Mouse (Mus musculus) frontal cortex, postnatal 25 days (tissue): ENCODE results near the gene Maml2.

Experiments
- DNase-seq, 2 experiments: peaks; one replicate each; pipeline ENCODE4 v3.0.0; 2022; ENCODE audit warnings: low spot score in 2 of 2

Maml2 gene

DNA sequence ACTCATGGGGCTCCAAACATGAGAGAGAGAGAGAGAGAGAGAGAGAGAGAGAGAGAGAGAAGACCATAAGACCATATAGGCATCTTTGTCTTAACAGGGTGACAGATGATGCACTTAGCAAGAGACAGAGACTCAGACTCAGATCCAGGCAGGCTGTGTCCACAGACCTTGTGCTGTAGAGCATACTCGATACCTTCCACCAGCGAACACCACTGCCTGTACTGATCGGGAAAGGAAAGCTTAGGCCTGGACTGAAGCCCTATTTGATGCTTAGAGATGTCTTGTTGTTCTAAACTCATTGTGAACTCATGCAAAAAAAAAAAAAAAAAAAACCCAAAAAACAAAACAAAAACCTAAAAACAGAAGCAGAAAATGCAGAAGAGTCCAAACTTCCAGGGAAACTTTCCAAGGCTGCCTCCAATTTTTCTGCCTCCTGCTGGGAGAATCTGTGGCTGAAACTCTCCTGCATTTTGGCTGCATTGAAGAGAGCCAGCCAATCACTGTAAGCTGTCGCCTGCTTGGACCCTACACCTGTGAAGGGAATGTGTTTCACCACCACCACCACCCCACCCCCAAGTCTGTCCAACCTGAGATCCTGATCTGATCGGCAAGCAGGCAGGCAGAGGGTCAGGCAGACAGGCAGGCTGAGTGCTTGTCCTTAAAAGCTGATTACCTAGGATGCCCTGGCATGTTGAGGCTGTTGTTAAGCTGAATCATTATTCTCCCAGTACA, 268.6 kb downstream of the Maml2 start:
- DNase-seq: no peak

GRCm38 (mm10) chr9:13569023-13569422, 271.3 kb downstream of the Maml2 start:
- DNase-seq: no peak

GRCm38 (mm10) chr9:13572847-13573246, 275.1 kb downstream of the Maml2 start:
- no peak for DNase-seq

DNA sequence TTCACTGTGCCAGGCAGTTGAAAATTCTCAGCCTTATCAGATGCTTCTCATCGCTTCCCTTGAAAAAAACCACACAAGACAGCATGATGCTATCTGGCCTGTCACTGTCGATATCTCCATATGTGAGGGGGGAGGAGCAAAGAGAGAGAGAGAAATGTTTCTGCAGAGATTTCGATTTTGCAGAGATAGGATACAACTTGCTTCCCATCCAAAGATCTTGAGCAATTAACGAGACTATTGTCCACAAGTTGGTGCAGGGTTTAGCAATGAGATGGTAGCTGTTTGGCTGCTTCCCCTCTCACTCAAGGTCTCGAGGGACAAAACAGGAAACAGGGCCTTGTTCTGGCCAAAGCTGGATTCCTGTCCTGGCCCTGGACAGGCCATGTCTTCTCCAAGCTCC, 276.3 kb downstream of the Maml2 start:
- no peak for DNase-seq

- no peak for DNase-seq
Measured at GRCm38 (mm10) chr9:13574913-13575312, 277.2 kb downstream of the Maml2 start.

GRCm38 (mm10) chr9:13577150-13577549, 279.4 kb downstream of the Maml2 start:
- no peak for DNase-seq

- DNase-seq: no peak
Measured at GRCm38 (mm10) chr9:13581184-13581583, 283.4 kb downstream of the Maml2 start.

DNA sequence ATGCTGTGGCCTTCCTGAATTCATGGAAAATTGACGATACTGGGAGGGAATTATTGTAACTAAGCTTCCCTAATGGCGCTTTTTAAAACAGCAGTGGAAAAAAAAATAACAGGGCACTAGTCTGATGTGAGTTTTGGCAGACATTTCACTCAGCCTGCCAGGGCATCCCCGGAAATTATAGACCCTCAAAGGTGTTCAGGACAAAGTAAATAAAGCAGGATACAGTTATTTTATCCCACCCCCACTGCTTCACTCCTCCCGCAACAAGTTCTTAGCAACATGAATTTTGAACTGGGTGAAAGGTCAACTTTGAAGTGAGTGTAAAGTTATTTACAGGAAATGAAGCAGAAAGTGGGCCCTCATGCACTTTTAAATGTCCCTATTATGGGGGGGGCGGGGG, 286.2 kb downstream of the Maml2 start:
- DNase-seq: no peak

DNA sequence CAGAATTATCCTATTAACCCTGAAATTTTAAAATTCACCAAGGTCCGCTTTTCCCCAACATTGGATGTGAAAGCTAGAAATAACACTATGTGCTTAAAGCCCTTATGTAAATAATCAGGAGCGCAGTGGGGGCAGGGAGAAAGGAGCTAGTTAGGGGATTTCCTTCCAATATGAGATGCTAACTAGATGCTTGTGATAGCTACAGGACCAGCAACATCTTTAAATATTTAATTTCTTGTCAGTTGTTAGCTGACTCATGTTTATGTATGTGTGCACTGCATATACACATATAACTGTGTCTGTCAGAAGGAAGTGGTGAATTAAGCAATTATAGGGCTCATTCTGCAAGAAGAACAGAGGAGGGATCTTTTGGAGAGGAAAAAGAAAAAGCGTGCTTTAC, 286.7 kb downstream of the Maml2 start:
- DNase-seq: no peak

DNA sequence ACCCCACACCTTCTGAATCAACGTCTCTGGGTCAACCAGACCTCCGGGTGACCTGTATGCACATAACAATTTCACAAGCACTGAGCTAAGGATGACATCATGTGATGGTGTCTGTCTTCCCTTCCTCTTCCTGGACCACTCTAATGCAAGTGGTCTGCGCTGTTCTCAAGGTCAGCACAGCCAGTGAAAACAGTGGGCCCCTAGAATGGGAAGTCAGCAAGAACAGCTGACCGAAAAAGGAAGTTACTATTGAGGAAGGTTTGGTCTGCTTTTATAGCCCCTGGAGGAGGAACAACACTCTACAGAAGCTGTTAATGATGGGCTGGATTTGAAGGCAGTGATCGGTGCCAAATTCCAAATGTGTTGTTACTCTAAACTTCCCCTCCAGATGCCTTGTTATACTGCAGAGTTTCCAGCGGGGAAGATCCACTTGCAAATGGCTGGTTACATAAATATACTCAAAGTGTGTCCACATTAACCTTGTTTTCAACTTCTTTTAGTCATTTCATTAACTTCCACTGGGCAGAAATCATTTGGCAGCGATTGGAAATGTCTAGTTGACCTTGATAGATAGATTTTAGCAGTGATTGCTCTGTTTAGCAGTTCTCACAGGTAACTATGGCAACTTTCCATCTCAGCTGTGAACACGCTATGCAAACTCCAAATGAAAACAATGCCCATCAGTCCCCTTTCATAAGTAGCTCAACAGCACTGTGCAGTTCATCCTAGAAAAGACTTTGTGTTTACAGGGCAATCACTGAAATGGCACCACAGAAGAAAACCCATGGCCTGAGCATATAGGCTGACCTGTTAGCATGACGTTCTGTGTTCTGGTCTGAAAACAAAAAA, 289.6 kb downstream of the Maml2 start:
- DNase-seq: no peak

- no peak for DNase-seq
Measured at GRCm38 (mm10) chr9:13588786-13589185, 291.0 kb downstream of the Maml2 start.

GRCm38 (mm10) chr9:13592701-13593100, 294.9 kb downstream of the Maml2 start:
- no peak for DNase-seq

DNA sequence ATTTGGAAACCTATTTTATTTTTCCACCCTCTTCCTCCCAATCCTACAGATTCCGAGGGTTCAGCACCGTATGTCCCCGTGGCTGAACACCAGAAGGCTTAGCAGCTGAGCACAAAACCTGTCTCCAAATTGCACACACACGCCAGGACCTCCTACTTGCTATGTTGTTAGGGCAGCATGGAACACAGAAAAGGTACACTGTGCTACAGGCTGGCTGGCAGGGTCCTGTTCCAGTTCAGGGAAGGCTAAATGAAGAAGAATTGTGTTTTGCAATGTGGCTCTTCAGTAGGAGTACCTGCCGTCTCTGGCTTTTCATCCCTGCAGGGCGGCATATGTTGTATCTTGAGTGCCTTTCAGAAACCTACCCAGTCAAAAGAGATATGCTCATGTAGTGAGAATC, 300.0 kb downstream of the Maml2 start:
- DNase-seq: no peak

- no peak for DNase-seq
Measured at GRCm38 (mm10) chr9:13598596-13599333, 301.0 kb downstream of the Maml2 start.

- DNase-seq: no peak
Measured at GRCm38 (mm10) chr9:13599334-13599614, 301.5 kb downstream of the Maml2 start.

DNA sequence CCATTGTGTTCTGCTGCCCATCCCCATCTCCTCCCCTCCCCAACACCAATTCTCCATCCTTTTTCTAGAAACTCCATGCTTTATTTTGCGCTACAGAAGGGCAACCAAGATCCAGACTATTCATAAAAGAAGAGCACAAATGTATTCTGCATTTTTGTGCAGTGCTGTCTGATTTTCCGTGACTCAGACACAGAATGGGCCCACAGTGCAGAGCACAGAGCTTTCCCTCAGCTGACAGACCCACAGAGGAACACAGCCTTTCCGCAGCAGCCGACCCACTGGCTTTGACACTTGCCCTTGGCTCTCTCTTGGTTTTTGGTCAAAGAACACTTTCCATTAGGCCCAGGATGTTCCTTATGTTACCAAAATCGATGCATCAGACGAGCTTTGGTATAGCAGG, 302.0 kb downstream of the Maml2 start:
- DNase-seq: no peak

DNA sequence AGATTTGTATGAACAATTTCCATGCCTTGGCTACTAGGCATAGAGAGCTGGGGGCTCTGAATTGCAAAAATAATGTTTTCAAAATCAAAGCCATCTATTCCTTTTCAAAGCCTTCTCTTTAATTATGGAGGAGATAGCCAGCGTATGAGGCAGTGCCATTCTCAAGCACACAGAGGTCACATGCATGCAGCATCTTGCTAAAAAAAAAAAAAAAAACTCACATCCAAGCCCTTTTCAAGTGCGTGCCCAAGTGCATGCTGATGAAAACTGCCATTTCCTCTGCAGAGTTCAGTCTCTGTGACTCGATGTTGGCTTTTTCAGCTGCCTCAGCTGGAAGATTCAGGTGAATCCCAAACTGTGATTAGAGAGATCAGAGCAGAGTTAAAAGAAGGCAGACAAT, 304.0 kb downstream of the Maml2 start:
- DNase-seq: no peak

DNA sequence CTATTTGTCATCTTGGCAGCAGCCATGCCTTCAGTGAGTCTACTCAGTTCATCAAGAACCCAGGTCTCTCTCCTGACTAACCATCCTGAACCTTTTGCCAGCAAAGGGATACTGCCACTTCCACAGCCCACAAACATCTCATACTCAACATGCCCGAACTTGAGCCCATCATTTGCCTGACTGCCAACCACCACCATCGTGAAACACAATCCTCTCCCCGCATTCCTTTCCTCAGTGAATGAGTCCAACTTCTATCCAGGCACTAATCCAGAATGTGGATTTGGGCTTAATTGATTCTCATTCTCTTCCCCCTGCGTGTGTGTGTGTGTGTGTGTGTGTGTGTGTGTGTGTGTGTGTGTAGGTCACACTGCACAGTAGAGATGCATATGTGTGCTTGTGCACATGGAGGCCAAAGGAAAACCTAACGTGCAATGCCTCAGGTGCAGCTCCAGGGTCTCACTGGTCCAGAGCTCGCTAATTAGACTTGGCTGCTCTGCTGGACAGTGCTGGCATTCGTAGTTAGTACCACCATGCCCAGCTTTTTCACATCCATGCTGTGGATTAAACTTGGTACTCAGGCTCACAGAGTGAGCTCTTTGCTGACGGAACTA, 305.9 kb downstream of the Maml2 start:
- no peak for DNase-seq

DNA sequence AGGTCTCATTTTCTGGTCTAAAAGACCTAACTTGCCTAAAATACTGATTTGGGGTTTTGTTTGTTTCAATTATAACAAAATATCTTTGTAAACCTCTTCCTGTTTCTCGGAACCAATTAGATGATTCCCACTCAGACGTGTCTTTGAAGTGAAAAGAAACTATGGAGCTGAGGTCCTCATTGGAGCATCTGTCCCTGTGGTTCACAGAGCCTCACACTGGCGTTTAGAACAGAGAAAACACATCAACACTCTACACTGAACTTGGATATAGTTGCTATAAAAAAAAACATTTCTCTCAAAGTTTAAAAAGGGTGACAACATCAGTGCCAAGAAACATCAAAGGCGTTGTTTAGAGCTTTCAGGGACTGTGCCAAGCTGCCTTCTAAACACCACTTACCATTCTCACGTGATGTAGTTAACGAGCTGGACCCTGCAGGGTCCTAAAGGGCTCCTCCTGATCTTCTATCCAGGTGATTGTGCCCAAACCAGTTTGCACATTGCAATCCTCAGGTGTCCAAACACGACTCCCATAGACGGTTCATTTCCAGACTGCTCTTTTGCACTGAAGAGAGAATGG, 309.9 kb downstream of the Maml2 start:
- no peak for DNase-seq

DNA sequence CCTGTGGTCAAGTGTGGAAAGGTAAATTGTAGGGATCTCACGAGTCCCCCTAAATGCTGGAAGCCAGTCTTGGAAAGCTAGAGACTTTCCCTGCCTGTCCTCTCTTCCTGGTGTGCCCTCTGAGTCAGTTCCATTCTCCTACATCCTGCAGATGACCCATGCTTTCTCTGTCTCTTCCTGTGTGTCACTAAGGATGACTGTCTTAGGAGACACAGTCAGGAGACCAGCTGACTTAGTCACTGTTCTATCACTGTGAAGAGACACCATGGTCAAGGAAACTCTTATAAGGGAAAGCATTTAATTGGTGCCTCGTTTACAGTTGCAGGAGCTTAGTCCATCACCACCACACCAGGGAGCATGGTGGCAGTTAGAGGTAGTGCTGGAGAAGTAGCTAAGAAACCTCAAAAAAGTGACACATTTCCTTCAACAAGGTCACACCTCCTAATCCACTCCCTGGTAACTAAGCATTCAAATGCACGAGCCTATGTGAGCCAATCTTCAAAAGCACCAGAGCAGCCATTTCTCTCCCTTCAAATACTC, 310.8 kb downstream of the Maml2 start:
- no peak for DNase-seq

- no peak for DNase-seq
Measured at GRCm38 (mm10) chr9:13611561-13611960, 313.8 kb downstream of the Maml2 start.

- no peak for DNase-seq
Measured at GRCm38 (mm10) chr9:13612371-13612770, 314.6 kb downstream of the Maml2 start.
